Mouse (Mus musculus) forebrain, embryonic 15.5 days (tissue): ENCODE data around the gene Lrch1. TPM values are rescaled to one million over a fixed set of nuclear protein-coding genes. Genes with fewer than 3 reads are reported as not detected.

Source experiments
- ATAC-seq: fragments of 200-750 bp; cut with Nextera tagmentation; replicated peaks from 2 replicates; pipeline ENCODE4 v1.8.0; 2017; ENCODE audit warnings: mild to moderate bottlenecking, moderate TSS enrichment, moderate library complexity
- H3K27ac ChIP-seq: fragments of 300-500 bp; sonication (generic); replicated peaks from 2 replicates; pipeline ENCODE4 v1.5.1; 2015; ENCODE audit warnings: mild to moderate bottlenecking, inconsistent platforms
- H3K27me3 ChIP-seq: fragments of 300-500 bp; sonication (generic); 2 replicates; pipeline ENCODE4 v1.6.1; 2015; ENCODE audit warnings: inconsistent platforms
- H3K36me3 ChIP-seq: fragments of 300-500 bp; sonication (generic); 2 replicates; pipeline ENCODE4 v1.6.1; 2015; ENCODE audit warnings: mild to moderate bottlenecking, inconsistent platforms
- H3K4me1 ChIP-seq: fragments of 300-500 bp; sonication (generic); 2 replicates; pipeline ENCODE4 v1.6.1; 2015; ENCODE audit warnings: inconsistent platforms
- H3K4me2 ChIP-seq: fragments of 300-500 bp; sonication (generic); replicated peaks from 2 replicates; pipeline ENCODE4 v1.6.1; 2015; ENCODE audit warnings: mild to moderate bottlenecking, inconsistent platforms
- H3K4me3 ChIP-seq: fragments of 300-500 bp; sonication (generic); 2 replicates; pipeline ENCODE4 v1.5.1; 2015; ENCODE audit warnings: mild to moderate bottlenecking, inconsistent platforms
- H3K9ac ChIP-seq: fragments of 300-500 bp; sonication (generic); replicated peaks from 2 replicates; pipeline ENCODE4 v1.6.1; 2015; ENCODE audit warnings: mild to moderate bottlenecking, inconsistent platforms
- H3K9me3 ChIP-seq: fragments of 300-500 bp; sonication (generic); 2 replicates; pipeline ENCODE4 v1.6.1; 2016; ENCODE audit warnings: inconsistent platforms
- WGBS: fragments of 180-500 bp; shearing (Covaris S2); methylation state at CpG from one replicate; pipeline ENCODE4 v1.1.7; 2015; ENCODE audit warnings: mixed read lengths; 5-methylcytosine and 5-hydroxymethylcytosine counted together
- polyA plus RNA-seq: library from polyadenylated mRNA; unstranded; fragments of >200 nt; fragmentation: Nextera tagmentation; extraction: Ambion mirVana; gene quantifications from 2 replicates; pipeline ENCODE4 v1.2.1, GENCODE M21; 2015

Gene Lrch1
- polyA plus RNA-seq, 1 experiment from 2014 or later: 10.9 TPM

GRCm38 (mm10) chr14:74811617-74812016, 136.1 kb downstream of the Lrch1 start:
- H3K27ac ChIP-seq: no peak overlapping the region
- WGBS: 88% methylated on average over 11 of the region's 11 CpGs
- no peak overlapping the region for H3K4me3 ChIP-seq
- H3K27me3 ChIP-seq: no peaks in the 10 kb centered on the region
- H3K4me1 ChIP-seq: peaks cover 10% of the 10 kb centered on the region; the same call in 1 of the 2 replicates
- no peak overlapping the region for H3K4me2 ChIP-seq
- no peaks in the 10 kb centered on the region for H3K9me3 ChIP-seq
- no peak for ATAC-seq
- H3K36me3 ChIP-seq: peaks cover 9% of the 10 kb centered on the region; the same call in 1 of the 2 replicates
- H3K9ac ChIP-seq: no peak overlapping the region

- H3K4me2 ChIP-seq: no peak overlapping the region
- no peak overlapping the region for H3K4me3 ChIP-seq
- ATAC-seq: no peak
- H3K36me3 ChIP-seq: peaks cover 20% of the 10 kb centered on the region
- WGBS: 74% methylated on average over 1 of the region's 1 CpGs
- H3K4me1 ChIP-seq: peaks cover 10% of the 10 kb centered on the region; the same call in 1 of the 2 replicates
- no peaks in the 10 kb centered on the region for H3K9me3 ChIP-seq
- no peak overlapping the region for H3K9ac ChIP-seq
- H3K27me3 ChIP-seq: no peaks in the 10 kb centered on the region
- H3K27ac ChIP-seq: no peak overlapping the region
These were observed 145.7 kb downstream of the Lrch1 start for GRCm38 (mm10) chr14:74801961-74802360.

- ATAC-seq: peak; percentile 87
- H3K4me3 ChIP-seq: no peak overlapping the region
- no peaks in the 10 kb centered on the region for H3K27me3 ChIP-seq
- peak overlapping the region; percentile 66 for H3K27ac ChIP-seq
- WGBS: 46% methylated on average over 16 of the region's 16 CpGs
- peaks cover 10% of the 10 kb centered on the region; the same call in 1 of the 2 replicates for H3K4me1 ChIP-seq
- no peak overlapping the region for H3K4me2 ChIP-seq
- H3K36me3 ChIP-seq: peaks cover 16% of the 10 kb centered on the region; the same call in 1 of the 2 replicates
- no peak overlapping the region for H3K9ac ChIP-seq
- H3K9me3 ChIP-seq: no peaks in the 10 kb centered on the region
These were observed 149.4 kb downstream of the Lrch1 start for GRCm38 (mm10) chr14:74798063-74798890.

GRCm38 (mm10) chr14:74797386-74798062, 150.2 kb downstream of the Lrch1 start:
- 79% methylated on average over 10 of the region's 10 CpGs for WGBS
- no peaks in the 10 kb centered on the region for H3K9me3 ChIP-seq
- ATAC-seq: peak; percentile 53
- H3K36me3 ChIP-seq: peaks cover 16% of the 10 kb centered on the region; the same call in 1 of the 2 replicates
- peaks cover 10% of the 10 kb centered on the region; the same call in 1 of the 2 replicates for H3K4me1 ChIP-seq
- no peak overlapping the region for H3K9ac ChIP-seq
- no peak overlapping the region for H3K4me2 ChIP-seq
- no peaks in the 10 kb centered on the region for H3K27me3 ChIP-seq
- H3K4me3 ChIP-seq: no peak overlapping the region
- H3K27ac ChIP-seq: peak overlapping the region; percentile 66

- no peak for ATAC-seq
These were observed 152.7 kb downstream of the Lrch1 start for GRCm38 (mm10) chr14:74794931-74795330.

GRCm38 (mm10) chr14:74792793-74793192, 154.9 kb downstream of the Lrch1 start:
- Histone ChIP-seq H3K4me2 (no peak overlapping the region), H3K4me3 (no peak overlapping the region), H3K9me3 (no peaks in the 10 kb centered on the region), H3K4me1 (peaks cover 3% of the 10 kb centered on the region; the same call in 1 of the 2 replicates), H3K9ac (no peak overlapping the region), H3K36me3 (peaks cover 5% of the 10 kb centered on the region; the same call in 1 of the 2 replicates), H3K27ac (no peak overlapping the region), H3K27me3 (no peaks in the 10 kb centered on the region)
- ATAC-seq: no peak
- WGBS: 83% methylated on average over 6 of the region's 6 CpGs

More at GRCm38 (mm10) chr14:74794931-74795330, 152.7 kb downstream of the Lrch1 start:
- Histone ChIP-seq H3K27me3 (no peaks in the 10 kb centered on the region), H3K9ac (no peak overlapping the region), H3K4me1 (peaks cover 10% of the 10 kb centered on the region; the same call in 1 of the 2 replicates), H3K4me2 (no peak overlapping the region), H3K27ac (no peak overlapping the region), H3K4me3 (no peak overlapping the region), H3K36me3 (peaks cover 5% of the 10 kb centered on the region; the same call in 1 of the 2 replicates), H3K9me3 (no peaks in the 10 kb centered on the region)
- WGBS: 70% methylated on average over 12 of the region's 12 CpGs

- H3K27ac ChIP-seq: no peak overlapping the region
- H3K9me3 ChIP-seq: no peaks in the 10 kb centered on the region
- H3K9ac ChIP-seq: no peak overlapping the region
- H3K27me3 ChIP-seq: no peaks in the 10 kb centered on the region
- no peaks in the 10 kb centered on the region for H3K4me1 ChIP-seq
- peaks cover 6% of the 10 kb centered on the region for H3K36me3 ChIP-seq
- 69% methylated on average over 5 of the region's 5 CpGs for WGBS
- ATAC-seq: no peak
- H3K4me3 ChIP-seq: no peak overlapping the region
- no peak overlapping the region for H3K4me2 ChIP-seq
These were observed 157.1 kb downstream of the Lrch1 start for GRCm38 (mm10) chr14:74790535-74790934.

- H3K9me3 ChIP-seq: no peaks in the 10 kb centered on the region
- no peak overlapping the region for H3K27ac ChIP-seq
- peaks cover 15% of the 10 kb centered on the region for H3K36me3 ChIP-seq
- no peaks in the 10 kb centered on the region for H3K4me1 ChIP-seq
- no peaks in the 10 kb centered on the region for H3K27me3 ChIP-seq
- no peak overlapping the region for H3K4me2 ChIP-seq
- no peak overlapping the region for H3K9ac ChIP-seq
- WGBS: 88% methylated on average over 8 of the region's 8 CpGs
- ATAC-seq: no peak
- H3K4me3 ChIP-seq: no peak overlapping the region
These were observed 158.9 kb downstream of the Lrch1 start for GRCm38 (mm10) chr14:74788766-74789165.

GRCm38 (mm10) chr14:74787717-74788116, 160.0 kb downstream of the Lrch1 start:
- 71% methylated on average over 3 of the region's 3 CpGs for WGBS
- H3K4me1 ChIP-seq: no peaks in the 10 kb centered on the region
- no peaks in the 10 kb centered on the region for H3K9me3 ChIP-seq
- H3K4me3 ChIP-seq: no peak overlapping the region
- no peak overlapping the region for H3K4me2 ChIP-seq
- H3K9ac ChIP-seq: no peak overlapping the region
- no peak for ATAC-seq
- no peak overlapping the region for H3K27ac ChIP-seq
- no peaks in the 10 kb centered on the region for H3K27me3 ChIP-seq
- peaks cover 18% of the 10 kb centered on the region for H3K36me3 ChIP-seq

GRCm38 (mm10) chr14:74784243-74784934, 163.3 kb downstream of the Lrch1 start:
- no peaks in the 10 kb centered on the region for H3K9me3 ChIP-seq
- H3K4me1 ChIP-seq: no peaks in the 10 kb centered on the region
- H3K9ac ChIP-seq: no peak overlapping the region
- no peak overlapping the region for H3K27ac ChIP-seq
- H3K4me2 ChIP-seq: no peak overlapping the region
- H3K27me3 ChIP-seq: no peaks in the 10 kb centered on the region
- no peak for ATAC-seq
- WGBS: 92% methylated on average over 11 of the region's 11 CpGs
- H3K36me3 ChIP-seq: peaks cover 18% of the 10 kb centered on the region
- no peak overlapping the region for H3K4me3 ChIP-seq

- Histone ChIP-seq H3K36me3 (peaks cover 16% of the 10 kb centered on the region), H3K4me3 (no peak overlapping the region), H3K9ac (no peak overlapping the region), H3K4me1 (no peaks in the 10 kb centered on the region), H3K9me3 (no peaks in the 10 kb centered on the region), H3K4me2 (no peak overlapping the region), H3K27ac (no peak overlapping the region), H3K27me3 (no peaks in the 10 kb centered on the region)
- 68% methylated on average over 10 of the region's 10 CpGs for WGBS
- ATAC-seq: no peak
These were observed 173.5 kb downstream of the Lrch1 start for GRCm38 (mm10) chr14:74774046-74774619.
